Mouse (Mus musculus) heart, postnatal 0 days (tissue): ENCODE measurements at regions not wholly inside any gene's neighbourhood (a gene's known extent, or its start where the extent isn't known, plus 50 kb on each side); places are given as distances from the start of the nearest gene placed in this dataset.

Source experiments
- CTCF ChIP-seq: IDR thresholded peaks from 2 replicates; pipeline ENCODE4 v1.5.1; 2016; ENCODE audit warnings: antibody characterized with exemption, control low read depth, low read depth
- EP300 ChIP-seq: IDR thresholded peaks from 2 replicates; pipeline ENCODE4 v1.6.1; 2016; ENCODE audit warnings: antibody characterized with exemption, low read depth

- TF ChIP-seq CTCF (no peak), EP300 (no peak)
Observed at GRCm38 (mm10) chr16:29054423-29054822, 125.0 kb upstream of the Mb21d2 start.
